Mouse (Mus musculus): ENCODE measurements around the gene Taf1b. TPM values are rescaled to one million over a fixed set of nuclear protein-coding genes. Genes with fewer than 3 reads are reported as not detected.

The Taf1b gene
- polyA plus RNA-seq, 1 experiment: 35.9 TPM

- Histone ChIP-seq H3K27me3 (ENCODE audit: control insufficient read depth, insufficient read depth, low read length, poor library complexity, severe bottlenecking) (no peaks in the 10 kb centered on the region), H3K27ac (ENCODE audit: insufficient read depth, low read length) (no peak overlapping the region), H3K36me3 (ENCODE audit: control insufficient read depth, insufficient read depth, low read length, poor library complexity, severe bottlenecking) (no peaks in the 10 kb centered on the region), H3K4me3 (ENCODE audit: low read depth, low read length) (no peak overlapping the region), H3K4me1 (ENCODE audit: control insufficient read depth, insufficient read depth, low read length) (no peaks in the 10 kb centered on the region), H3K9me3 (replicated peaks; ENCODE audit: control insufficient read depth, insufficient read depth, low read length, poor library complexity, severe bottlenecking) (no peaks in the 10 kb centered on the region), H3K9ac (ENCODE audit: low read depth, poor library complexity, severe bottlenecking) (no peak overlapping the region)
- TF ChIP-seq CTCF (IDR thresholded peaks at IDR 0.05; ENCODE audit: low read depth, low read length): peak; percentile 76
- no peak for TF ChIP-seq EP300 (IDR thresholded peaks at IDR 0.05; ENCODE audit: insufficient read depth, low read depth, low read length)
Observed at GRCm38 (mm10) chr12:24603266-24603665, 105.1 kb downstream of the Taf1b start.

- Histone ChIP-seq H3K36me3 (ENCODE audit: control insufficient read depth, insufficient read depth, low read length, poor library complexity, severe bottlenecking) (0 out of 2 replicates have a peak, but pooled peaks cover 4% of the 10 kb centered on the region), H3K4me3 (ENCODE audit: low read depth, low read length) (no peak overlapping the region), H3K4me1 (ENCODE audit: control insufficient read depth, insufficient read depth, low read length) (no peaks in the 10 kb centered on the region), H3K27ac (ENCODE audit: insufficient read depth, low read length) (no peak overlapping the region), H3K9me3 (replicated peaks; ENCODE audit: control insufficient read depth, insufficient read depth, low read length, poor library complexity, severe bottlenecking) (no peaks in the 10 kb centered on the region), H3K27me3 (ENCODE audit: control insufficient read depth, insufficient read depth, low read length, poor library complexity, severe bottlenecking) (no peaks in the 10 kb centered on the region), H3K9ac (ENCODE audit: low read depth, poor library complexity, severe bottlenecking) (no peak overlapping the region)
- TF ChIP-seq EP300 (IDR thresholded peaks at IDR 0.05; ENCODE audit: insufficient read depth, low read depth, low read length) (no peak), POLR2A (IDR thresholded peaks at IDR 0.05; ENCODE audit: insufficient read depth, low read length) (no peak), CTCF (IDR thresholded peaks at IDR 0.05; ENCODE audit: low read depth, low read length) (no peak)
Observed at GRCm38 (mm10) chr12:24606166-24606565, 108.0 kb downstream of the Taf1b start.

Other genes with a start within 250 kb of the Taf1b start
- gene Grhl1, start 73.9 kb downstream of the Taf1b start, polyA plus RNA-seq (2011; ENCODE audit: insufficient read depth, insufficient read length, low read depth, missing spikeins): 9.4 and 11.0 TPM in 2 replicates
- 20.2 and 23.8 TPM in 2 replicates for gene Klf11, start 152.9 kb downstream of the Taf1b start, polyA plus RNA-seq (2011; ENCODE audit: insufficient read depth, insufficient read length, low read depth, missing spikeins)
- gene Cys1, start 183.5 kb downstream of the Taf1b start, polyA plus RNA-seq (2011; ENCODE audit: insufficient read depth, insufficient read length, low read depth, missing spikeins): not detected in 2 replicates
- gene Rrm2, start 209.9 kb downstream of the Taf1b start, polyA plus RNA-seq (2011; ENCODE audit: insufficient read depth, insufficient read length, low read depth, missing spikeins): 297 and 319 TPM in 2 replicates

Measured in ES-Bruce4 (cell line).